Mouse (Mus musculus) ovary, postnatal 10 days (tissue): Measurements from ENCODE around the gene Fancl.
"Not testable (repeated sequence)": the region's sequence is repeated elsewhere in the genome, so short reads cannot be mapped to it uniquely, and the experiment has no call there.

Experiments used
- DNase-seq: peaks from one replicate; pipeline ENCODE4 v3.0.0; 2022; ENCODE audit warnings: low spot score

The Fancl gene

DNA sequence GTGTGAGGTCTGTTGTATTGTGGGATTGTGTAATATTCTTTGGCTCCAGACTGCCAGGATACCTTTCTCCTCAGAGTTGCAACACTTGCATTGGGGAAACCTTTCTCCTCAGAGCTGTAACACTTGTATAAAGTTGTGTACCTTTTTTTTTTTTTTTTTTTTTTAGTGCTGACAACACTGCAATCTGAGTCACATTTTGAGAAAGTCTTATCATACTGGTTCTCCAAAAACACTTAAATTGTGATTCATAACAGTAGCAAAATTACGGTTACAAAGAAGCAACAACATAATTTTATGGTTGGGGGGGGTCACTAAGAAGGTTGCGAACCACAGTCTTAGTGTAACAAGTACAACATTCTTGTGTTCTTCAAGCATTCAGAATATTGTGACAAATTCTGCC, at the start of gene Fancl:
TSS of gene Fancl (plus strand) at position 165 of the 400 bp plus-strand sequence.
- DNase-seq: no peak

DNA sequence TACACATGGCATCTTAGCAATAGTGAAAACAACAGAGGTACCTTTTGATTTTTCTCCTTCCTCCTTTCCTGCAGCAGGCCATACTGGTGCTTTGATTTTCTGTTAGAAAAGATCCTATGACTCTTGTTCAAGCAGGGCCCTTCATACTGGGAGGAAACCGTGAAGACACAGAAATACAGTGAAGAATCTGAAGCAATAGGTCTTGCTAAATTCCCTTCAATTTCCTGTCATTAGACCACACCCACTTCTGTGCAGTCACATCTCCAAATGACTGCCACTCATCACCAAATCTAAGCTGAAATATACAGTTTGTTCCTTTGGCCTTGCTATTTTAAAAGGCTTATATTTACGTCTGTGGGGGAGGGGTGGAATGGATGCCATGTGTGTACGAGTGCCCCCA, 49.1 kb upstream of the Fancl start:
- no peak for DNase-seq

- DNase-seq: not testable (repeated sequence)
Observed at GRCm38 (mm10) chr11:26370176-26370575, 15.8 kb upstream of the Fancl start.

DNA sequence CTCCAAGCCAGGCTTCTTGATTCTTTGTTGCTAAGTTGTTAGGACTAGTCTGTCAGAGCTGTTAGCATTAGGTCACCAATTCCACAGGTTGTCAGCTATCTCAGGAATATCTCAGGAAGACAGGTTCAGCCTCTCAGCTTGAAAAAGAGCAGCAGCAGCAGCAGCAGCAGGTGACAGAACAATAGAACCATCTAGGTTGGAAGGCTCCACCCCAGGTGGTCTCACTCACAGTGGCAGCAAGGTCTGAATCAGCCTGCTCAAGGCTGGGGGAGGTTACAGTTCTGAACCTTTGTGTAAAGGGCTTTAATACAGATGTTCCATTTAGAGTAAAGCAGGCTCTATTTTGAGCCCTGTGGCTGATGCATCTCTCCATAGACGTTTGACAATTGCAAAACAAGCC, 14.0 kb upstream of the Fancl start:
- not testable (repeated sequence) for DNase-seq

- no peak for DNase-seq
Observed at GRCm38 (mm10) chr11:26374132-26374531, 11.8 kb upstream of the Fancl start.

DNA sequence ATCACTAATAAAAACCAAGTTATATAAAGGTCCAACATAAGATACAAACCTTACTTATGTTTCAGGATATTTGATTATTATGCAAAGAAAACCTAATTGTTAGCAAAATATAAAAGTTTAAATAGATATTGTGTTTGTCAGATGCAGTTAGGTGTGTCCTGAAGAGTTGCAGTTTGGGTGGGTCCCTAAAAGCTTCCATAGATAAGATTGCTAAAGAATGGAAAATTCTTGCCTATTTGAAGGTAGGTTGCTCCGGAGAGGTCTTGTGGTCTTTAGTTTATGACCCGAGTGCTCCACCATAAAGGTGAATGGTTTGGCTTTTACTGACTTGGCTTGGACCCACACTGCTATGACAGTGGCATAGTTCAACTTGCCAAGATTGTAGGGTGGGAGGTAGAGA, 7.9 kb upstream of the Fancl start:
- DNase-seq: no peak

GRCm38 (mm10) chr11:26381499-26381898, 4.4 kb upstream of the Fancl start:
- DNase-seq: no peak

DNA sequence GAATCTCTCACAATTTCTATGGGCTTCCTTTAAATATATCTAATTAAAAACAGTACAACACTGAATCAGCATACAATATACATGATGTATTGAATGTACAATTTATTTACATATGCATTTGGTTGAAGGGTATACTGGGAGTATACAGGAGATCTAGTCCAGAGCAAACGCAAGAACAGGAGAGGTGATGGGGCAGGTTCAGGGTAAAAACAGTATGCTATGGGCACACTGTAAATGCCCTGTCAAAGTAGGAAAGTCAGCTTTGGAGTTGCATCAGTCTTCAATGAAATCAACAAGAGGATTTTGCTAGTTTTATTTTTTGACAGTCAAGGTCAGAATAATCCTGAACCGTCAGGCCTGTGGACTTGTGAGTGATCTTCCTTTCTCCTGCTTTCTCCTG, 743 bp downstream of the Fancl start:
- no peak for DNase-seq

DNA sequence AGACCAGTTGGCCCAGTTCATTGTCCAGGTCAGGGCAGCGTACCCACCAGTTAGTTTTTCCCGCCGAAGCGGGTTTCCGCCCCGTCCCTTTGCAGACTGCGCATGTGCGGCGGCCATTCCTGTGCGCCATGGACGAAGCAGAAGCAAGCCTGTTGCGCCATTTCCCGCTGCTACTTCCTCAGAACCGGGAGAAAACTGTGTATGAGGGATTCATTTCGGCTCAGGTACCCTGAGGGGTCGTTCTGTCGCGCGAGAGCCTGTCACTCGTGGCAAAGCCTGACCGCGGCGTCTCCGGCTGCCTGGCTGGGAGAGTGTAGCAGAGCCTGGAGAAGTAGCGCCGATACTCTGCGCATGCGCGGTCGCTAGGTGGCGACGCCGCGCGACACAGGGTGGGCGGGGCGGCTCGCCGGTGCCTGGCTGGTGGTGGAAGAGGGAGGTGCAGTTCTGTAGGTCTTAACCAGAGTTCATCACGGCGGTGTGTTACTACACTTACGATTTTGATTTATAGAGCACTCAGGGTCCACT, 1.2 kb downstream of the Fancl start:
- peak; percentile 91 for DNase-seq

GRCm38 (mm10) chr11:26395561-26395960, 9.6 kb downstream of the Fancl start:
- DNase-seq: no peak

DNA sequence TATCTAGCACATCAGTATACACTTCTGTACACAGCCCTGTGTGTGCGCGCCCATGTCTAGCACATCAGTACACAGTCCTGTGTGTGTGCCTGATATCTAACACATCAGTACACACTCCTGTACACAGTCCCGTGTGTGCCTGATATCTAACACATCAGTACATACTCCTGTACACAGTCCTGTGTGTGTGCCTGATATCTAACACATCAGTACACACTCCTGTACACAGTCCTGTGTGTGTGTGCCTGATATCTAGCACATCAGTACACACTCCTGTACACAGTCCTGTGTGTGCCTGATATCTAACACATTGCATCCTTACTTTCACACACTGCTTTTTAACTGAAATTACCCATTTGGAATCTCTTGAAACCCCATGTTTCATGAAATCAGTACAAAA, 27.0 kb downstream of the Fancl start:
- no peak for DNase-seq

- DNase-seq: no peak
Observed at GRCm38 (mm10) chr11:26421472-26421871, 35.5 kb downstream of the Fancl start.

DNA sequence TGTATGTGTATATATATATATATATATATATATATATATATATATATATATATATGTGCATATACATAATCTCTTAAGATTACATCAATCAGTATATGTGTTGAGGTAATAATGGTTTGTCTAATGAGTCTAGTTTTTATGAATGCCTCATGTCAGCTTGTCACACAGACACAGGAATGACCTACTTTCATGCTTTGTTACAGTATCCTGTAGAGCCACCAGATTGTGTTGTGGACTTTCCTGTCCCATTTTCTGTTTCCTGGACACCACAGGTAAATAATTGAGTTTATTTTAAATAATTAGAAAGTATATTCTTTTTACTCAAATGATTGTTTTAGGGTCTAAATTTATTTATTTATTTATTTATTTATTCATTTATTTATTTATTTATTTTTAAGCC, 48.3 kb downstream of the Fancl start:
- no peak for DNase-seq

DNA sequence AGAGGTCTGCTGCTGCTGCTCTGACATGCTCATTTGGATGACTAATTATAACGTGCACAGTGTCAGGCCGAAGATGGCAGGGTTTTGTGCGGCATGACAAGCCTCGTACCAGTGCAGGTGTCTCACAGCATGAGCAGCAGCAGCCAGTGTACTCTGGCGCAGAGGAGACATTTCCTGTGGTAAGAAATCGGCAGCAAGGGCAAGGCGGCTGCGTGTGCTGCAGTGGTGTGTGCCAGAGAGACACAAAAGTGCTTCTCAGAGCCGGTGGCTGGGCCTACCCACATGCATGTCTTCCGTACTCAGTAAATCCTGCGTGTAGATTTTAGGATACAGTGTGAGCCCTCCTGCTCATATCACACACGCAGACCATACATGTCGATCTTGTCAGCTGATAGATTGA, 51.9 kb downstream of the Fancl start:
- no peak for DNase-seq

DNA sequence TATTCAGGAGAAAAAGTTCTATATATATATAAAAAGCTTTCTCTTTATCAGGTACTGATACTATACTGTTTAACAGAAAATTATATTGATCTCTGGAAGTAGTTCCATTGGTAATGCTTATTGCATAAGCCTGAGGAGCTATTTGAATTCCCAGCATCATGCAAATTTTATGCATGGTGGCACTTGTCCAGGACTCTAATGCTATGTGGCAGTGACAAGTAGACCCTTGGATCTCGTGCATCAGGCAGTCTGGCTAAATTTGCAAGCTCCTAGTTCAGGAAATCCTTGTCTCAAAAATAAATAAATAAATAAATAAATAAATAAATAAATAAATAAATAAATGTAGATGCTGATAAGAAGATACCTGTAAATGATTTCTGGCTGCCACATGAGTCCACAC, 55.2 kb downstream of the Fancl start:
- no peak for DNase-seq

DNA sequence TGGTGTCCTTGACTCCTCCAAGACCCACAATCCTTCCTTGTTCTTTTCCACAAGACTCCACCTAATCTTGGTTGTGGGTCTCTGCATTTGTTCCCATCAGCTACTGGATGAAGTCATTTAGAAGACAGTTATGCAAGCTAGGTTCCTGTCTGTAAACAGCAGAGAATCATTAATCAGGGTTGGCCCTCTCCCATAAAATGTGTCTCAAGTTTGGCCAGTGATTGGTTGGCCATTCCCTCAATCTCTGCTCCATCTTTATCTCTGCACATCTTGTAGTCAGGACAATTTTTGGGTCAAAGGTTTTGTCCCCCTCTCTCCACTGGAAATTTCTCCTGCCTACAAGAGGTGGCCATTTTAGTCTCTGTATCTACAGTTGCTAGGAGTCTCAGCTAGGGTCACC, 58.4 kb downstream of the Fancl start:
- DNase-seq: no peak

DNA sequence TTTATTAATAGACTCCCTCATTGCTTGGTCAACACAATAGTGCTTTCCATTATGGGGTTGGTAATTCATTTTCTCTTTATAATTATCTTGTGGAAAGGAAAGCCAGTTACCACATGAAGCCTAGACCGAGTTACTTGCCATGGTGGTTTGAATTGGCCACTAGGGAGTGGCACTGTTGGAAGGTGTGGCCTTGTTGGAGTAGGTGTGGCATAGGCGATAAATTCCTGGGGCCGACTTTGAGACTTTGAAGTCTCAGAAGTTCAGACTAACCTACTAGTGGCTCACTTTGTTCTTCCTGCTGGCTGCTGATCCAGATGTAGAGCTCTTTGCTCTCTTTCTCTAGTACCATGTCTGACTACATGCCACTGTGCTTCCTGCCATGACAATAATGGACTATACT, 63.9 kb downstream of the Fancl start:
- no peak for DNase-seq

DNA sequence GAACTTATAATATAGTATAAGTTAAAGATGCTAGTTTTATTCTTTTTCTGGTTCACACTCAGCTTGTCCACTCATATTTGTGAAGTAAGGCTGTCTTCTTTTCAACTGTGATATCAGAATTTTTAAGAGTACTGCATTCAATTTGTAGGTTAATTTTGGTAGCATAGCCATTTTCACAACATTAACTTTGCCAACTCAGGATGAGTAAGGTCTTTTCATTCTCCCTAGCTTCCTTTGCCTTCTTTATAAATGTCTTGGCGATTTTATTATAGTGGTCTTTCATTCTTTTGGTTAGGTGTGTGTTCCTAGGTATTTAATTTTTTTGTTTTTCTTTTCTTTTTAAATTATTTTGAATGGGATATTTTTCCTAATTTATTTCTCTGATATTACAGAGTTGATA, 64.7 kb downstream of the Fancl start:
- no peak for DNase-seq

GRCm38 (mm10) chr11:26451228-26451627, 65.3 kb downstream of the Fancl start:
- no peak for DNase-seq

DNA sequence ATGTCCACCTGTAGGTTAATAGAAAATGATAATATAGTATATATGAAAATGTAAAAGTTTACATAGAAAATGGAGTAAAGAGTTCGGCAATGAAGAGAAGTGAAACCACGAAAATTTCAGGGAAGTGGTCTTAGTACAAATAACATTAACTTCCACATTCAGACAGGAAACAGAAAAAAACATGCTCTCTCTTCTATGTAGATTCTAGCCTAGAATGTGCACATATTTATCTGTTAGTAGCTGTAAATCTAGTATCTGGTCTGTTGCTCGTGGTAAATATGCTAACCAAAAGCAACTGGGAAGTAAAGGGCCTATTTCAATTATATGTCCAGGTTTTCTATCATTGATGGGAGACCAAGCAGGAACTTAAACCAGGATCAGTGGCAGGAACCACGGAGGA, 66.8 kb downstream of the Fancl start:
- no peak for DNase-seq

DNA sequence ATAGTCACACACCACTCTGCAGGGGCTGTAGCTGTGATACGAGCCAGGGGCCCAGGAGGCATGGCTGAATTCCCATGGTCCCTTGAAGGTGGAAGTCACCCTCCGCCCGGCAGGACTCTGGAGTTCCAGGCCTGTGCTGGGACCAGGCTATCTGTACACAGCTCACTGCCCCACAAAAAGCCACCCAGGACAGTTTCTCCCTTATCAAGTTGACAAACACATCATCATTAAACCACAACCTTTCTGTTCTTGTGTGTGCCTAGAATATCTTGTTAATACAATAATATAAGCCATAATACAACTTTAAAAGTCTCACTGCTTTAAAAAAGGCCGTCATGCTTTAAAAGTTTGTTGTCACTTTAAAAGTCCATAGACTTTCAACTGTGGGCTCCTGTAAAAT, 68.1 kb downstream of the Fancl start:
- DNase-seq: no peak

- no peak for DNase-seq
Observed at GRCm38 (mm10) chr11:26477037-26477739, 91.3 kb downstream of the Fancl start.

GRCm38 (mm10) chr11:26481691-26482242, 95.8 kb downstream of the Fancl start:
- DNase-seq: no peak
